In the genomic region with DNA sequence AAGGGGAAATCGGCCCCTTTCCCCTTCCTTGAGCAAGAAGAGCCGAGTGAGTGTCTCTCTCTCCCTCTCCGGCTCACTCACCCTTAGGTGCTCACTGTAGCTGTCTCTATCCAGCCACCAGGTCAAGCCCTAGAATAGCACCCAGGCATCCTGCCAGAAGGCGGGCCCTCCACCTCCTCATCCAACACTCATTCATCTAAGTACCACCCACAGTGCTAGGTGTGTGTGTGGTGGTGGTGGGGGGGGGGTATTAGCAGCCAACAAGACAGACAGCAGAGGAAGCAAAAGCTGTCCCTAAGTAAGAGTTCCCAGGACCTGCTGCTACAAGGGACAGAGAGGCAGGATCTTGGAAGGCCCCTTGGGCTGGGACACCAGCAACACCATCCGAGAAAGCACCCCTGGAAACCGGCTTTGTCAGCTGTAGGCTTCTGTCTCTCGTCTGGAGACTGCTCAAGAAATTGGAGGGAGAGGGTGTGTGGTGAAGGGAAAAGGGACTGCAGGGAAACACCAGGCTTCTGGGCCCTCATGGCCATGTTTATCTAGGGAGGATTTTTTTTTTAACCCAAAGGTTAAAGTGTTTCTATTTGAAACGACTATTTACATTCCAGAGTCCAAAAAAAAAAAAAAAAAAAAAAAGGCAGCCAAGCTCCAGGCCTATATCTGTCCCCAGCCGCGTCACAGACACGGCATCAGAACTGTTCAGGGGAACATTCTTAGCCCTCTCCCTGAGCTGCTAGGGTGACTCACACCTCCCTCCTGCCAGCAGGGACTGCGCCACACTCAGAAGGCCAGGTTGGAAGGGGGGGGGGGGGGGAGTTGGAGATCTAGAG, we compare ENCODE assay signal across 8 mouse cellular contexts. TPM values are rescaled to one million over a fixed set of nuclear protein-coding genes. Genes with fewer than 3 reads are reported as not detected.
DNase-seq lines count a peak whose midpoint lies in the region; ATAC-seq lines count a peak whose summit lies in the region.

No protein-coding gene starts in this region.

- WGBS in forebrain, embryonic 13.5 days: 56% methylated on average over 12 of the region's 12 CpGs
- 45% methylated on average over 12 of the region's 12 CpGs for WGBS in hindbrain, embryonic 16.5 days
- WGBS in liver, embryonic 13.5 days (ENCODE audit: insufficient replicate concordance): 47% methylated on average over 12 of the region's 12 CpGs

- H3K36me3 ChIP-seq in forebrain, embryonic 13.5 days (ENCODE audit: poor library complexity, severe bottlenecking): peaks cover 30% of the 10 kb centered on the region; the same call in 1 of the 2 replicates
- no peaks in the 10 kb centered on the region; the same call in 1 of the 2 replicates for H3K36me3 ChIP-seq in hindbrain, embryonic 16.5 days (ENCODE audit: control insufficient read depth, insufficient read depth, low read length)
- 0 out of 2 replicates have a peak, but pooled peaks cover 3% of the 10 kb centered on the region for H3K36me3 ChIP-seq in liver, embryonic 13.5 days

- DNase-seq in frontal cortex, postnatal 14 days (ENCODE audit: low spot score in 2 of 2): no peak
- DNase-seq in MN1 (ENCODE audit: low spot score): peak; percentile 46
- DNase-seq in liver, embryonic 13.5 days: no peak
- DNase-seq in telencephalon, adult 2 months (ENCODE audit: low read depth, low spot score): peak; percentile 78
- DNase-seq in layer of hippocampus, postnatal 14 days (ENCODE audit: low spot score in 2 of 2): no peak

- H3K4me1 ChIP-seq in forebrain, embryonic 13.5 days: peaks cover 87% of the 10 kb centered on the region
- H3K4me1 ChIP-seq in hindbrain, embryonic 16.5 days (ENCODE audit: control insufficient read depth, insufficient read depth, low read depth, low read length): peaks cover 67% of the 10 kb centered on the region
- peaks cover 90% of the 10 kb centered on the region for H3K4me1 ChIP-seq in liver, embryonic 13.5 days (replicated peaks)

- no peak overlapping the region for H3K4me3 ChIP-seq in forebrain, embryonic 13.5 days
- H3K4me3 ChIP-seq in hindbrain, embryonic 16.5 days (ENCODE audit: low read length): no peak overlapping the region
- peak overlapping the region; percentile 61; the same call in 1 of the 2 replicates for H3K4me3 ChIP-seq in liver, embryonic 13.5 days (replicated peaks)

- peak overlapping the region; percentile 0 for H3K9ac ChIP-seq in forebrain, embryonic 13.5 days
- H3K9ac ChIP-seq in hindbrain, embryonic 16.5 days (ENCODE audit: low read depth, low read length): peak overlapping the region; percentile 17
- H3K9ac ChIP-seq in liver, embryonic 13.5 days: peak overlapping the region; percentile 31; the same call in 1 of the 2 replicates

- no peaks in the 10 kb centered on the region for H3K9me3 ChIP-seq in forebrain, embryonic 13.5 days (replicated peaks)
- no peaks in the 10 kb centered on the region for H3K9me3 ChIP-seq in hindbrain, embryonic 16.5 days (ENCODE audit: control insufficient read depth, low read length)
- no peaks in the 10 kb centered on the region for H3K9me3 ChIP-seq in liver, embryonic 13.5 days (replicated peaks)

- ATAC-seq in frontal cortex, adult (ENCODE audit: low TSS enrichment): peak; percentile 53; the same call in 1 of the 2 replicates
- no peak for ATAC-seq in forebrain, embryonic 13.5 days
- ATAC-seq in hindbrain, embryonic 16.5 days: no peak
- ATAC-seq in liver, embryonic 13.5 days (ENCODE audit: low read depth): no peak

- H3K27me3 ChIP-seq in forebrain, embryonic 13.5 days: no peaks in the 10 kb centered on the region
- H3K27me3 ChIP-seq in hindbrain, embryonic 16.5 days (replicated peaks; ENCODE audit: control insufficient read depth, insufficient read depth, low read length): no peaks in the 10 kb centered on the region
- H3K27me3 ChIP-seq in liver, embryonic 13.5 days: no peaks in the 10 kb centered on the region; the same call in 1 of the 2 replicates

- no peak overlapping the region for H3K27ac ChIP-seq in forebrain, embryonic 13.5 days
- no peak overlapping the region for H3K27ac ChIP-seq in hindbrain, embryonic 16.5 days (ENCODE audit: low read depth, low read length)
- H3K27ac ChIP-seq in liver, embryonic 13.5 days: peak overlapping the region; percentile 65

- peak overlapping the region; percentile 16 for H3K4me2 ChIP-seq in forebrain, embryonic 13.5 days
- H3K4me2 ChIP-seq in hindbrain, embryonic 16.5 days (ENCODE audit: low read length): no peak overlapping the region
- H3K4me2 ChIP-seq in liver, embryonic 13.5 days: peak overlapping the region; percentile 85

RNA-seq across cellular contexts. Expression of a gene that starts 13.7 kb away (rescaled TPM):
- polyA plus RNA-seq in forebrain, embryonic 13.5 days (2015; fragmentation: Nextera tagmentation; extraction: Ambion mirVana): 88.2 TPM in 2 replicates
- 75.8 and 83.0 TPM in 2 replicates for polyA plus RNA-seq in hindbrain, embryonic 16.5 days (2015; fragmentation: Nextera tagmentation; extraction: Ambion mirVana)
- polyA plus RNA-seq in liver, embryonic 13.5 days (2015; fragmentation: Nextera tagmentation; extraction: Ambion mirVana): 12.8 and 12.9 TPM in 2 replicates
- 100 to 1,000 TPM; 171 to 197 TPM for total RNA-seq in layer of hippocampus, postnatal 14 days (2021)

RNA-seq across cellular contexts. Expression of a gene that starts 26.9 kb away (rescaled TPM):
- polyA plus RNA-seq in forebrain, embryonic 13.5 days (2015; fragmentation: Nextera tagmentation; extraction: Ambion mirVana): 21.5 and 25.6 TPM in 2 replicates
- polyA plus RNA-seq in hindbrain, embryonic 16.5 days (2015; fragmentation: Nextera tagmentation; extraction: Ambion mirVana): 44.3 and 45.9 TPM in 2 replicates
- polyA plus RNA-seq in liver, embryonic 13.5 days (2015; fragmentation: Nextera tagmentation; extraction: Ambion mirVana): 14.0 and 14.4 TPM in 2 replicates
- 10 to 100 TPM; 49.2 to 49.5 TPM for total RNA-seq in layer of hippocampus, postnatal 14 days (2021)

RNA-seq across cellular contexts. Expression of a gene that starts 31.2 kb away (rescaled TPM):
- polyA plus RNA-seq in forebrain, embryonic 13.5 days (2015; fragmentation: Nextera tagmentation; extraction: Ambion mirVana): 155 and 158 TPM in 2 replicates
- polyA plus RNA-seq in hindbrain, embryonic 16.5 days (2015; fragmentation: Nextera tagmentation; extraction: Ambion mirVana): 99.0 and 116 TPM in 2 replicates
- 92.6 and 95.3 TPM in 2 replicates for polyA plus RNA-seq in liver, embryonic 13.5 days (2015; fragmentation: Nextera tagmentation; extraction: Ambion mirVana)
- 10 to 100 TPM; 65.9 to 72.8 TPM for total RNA-seq in layer of hippocampus, postnatal 14 days (2021)

RNA-seq across cellular contexts. Expression of a gene that starts 32.4 kb away (rescaled TPM):
- 11.0 and 13.7 TPM in 2 replicates for polyA plus RNA-seq in forebrain, embryonic 13.5 days (2015; fragmentation: Nextera tagmentation; extraction: Ambion mirVana)
- polyA plus RNA-seq in hindbrain, embryonic 16.5 days (2015; fragmentation: Nextera tagmentation; extraction: Ambion mirVana): 2.9 and 3.6 TPM in 2 replicates
- polyA plus RNA-seq in liver, embryonic 13.5 days (2015; fragmentation: Nextera tagmentation; extraction: Ambion mirVana): 14.6 and 16.4 TPM in 2 replicates
- total RNA-seq in layer of hippocampus, postnatal 14 days (2021): under 1 TPM; 0.76 to 0.79 TPM

RNA-seq across cellular contexts. Expression of a gene that starts 52.3 kb away (rescaled TPM):
- polyA plus RNA-seq in forebrain, embryonic 13.5 days (2015; fragmentation: Nextera tagmentation; extraction: Ambion mirVana): not detected in 2 replicates
- 0.09 and 0.11 TPM in 2 replicates for polyA plus RNA-seq in hindbrain, embryonic 16.5 days (2015; fragmentation: Nextera tagmentation; extraction: Ambion mirVana)
- polyA plus RNA-seq in liver, embryonic 13.5 days (2015; fragmentation: Nextera tagmentation; extraction: Ambion mirVana): 0.06 and 0.08 TPM in 2 replicates
- under 1 TPM; 0.86 to 0.88 TPM for total RNA-seq in layer of hippocampus, postnatal 14 days (2021)

Comparison
In these comparisons a context has a peak if more than half of its experiments do, and no peak if none do; other contexts are left out.
1. DNase-seq: peak in MN1 (single experiment) and telencephalon, adult 2 months (single experiment); none in frontal cortex, postnatal 14 days (0 of 2), liver, embryonic 13.5 days (single experiment) and layer of hippocampus, postnatal 14 days (0 of 2).
2. Peak in every context shown above with its lines, with median percentiles within 50 percentile points of each other: H3K9ac ChIP-seq.